Mouse (Mus musculus) right cerebral cortex, adult 2 months (tissue): ENCODE measurements around the gene Gm21976.

Experiments used
- DNase-seq, 2 experiments: peaks; one replicate each; pipeline ENCODE4 v3.0.0; 2021 to 2022; ENCODE audit warnings: low spot score in 2 of 2

Gene Gm21976

DNA sequence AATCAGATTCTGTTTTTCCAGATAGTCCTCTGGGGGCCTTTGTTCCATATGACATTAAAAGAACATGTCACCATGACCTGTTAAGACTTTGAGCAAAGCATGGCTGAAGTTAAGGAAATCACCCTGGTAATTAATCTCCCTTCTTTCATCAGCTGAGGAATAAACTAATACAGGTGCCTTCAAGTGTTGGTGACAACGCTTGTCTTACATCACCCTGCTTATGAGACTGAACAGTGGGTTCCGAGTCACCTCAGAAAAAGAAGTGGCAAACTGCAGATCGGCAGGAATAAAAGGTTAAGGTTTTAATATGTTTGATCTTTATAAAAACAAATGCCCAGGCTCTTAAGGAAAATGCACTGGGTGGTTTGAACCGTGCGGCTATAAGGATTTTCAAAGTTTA is at the start of gene Gm21976:
Gene Gm21976 (plus strand): TSS at position 202 of the 400 bp plus-strand sequence.
- no peak for DNase-seq

DNA sequence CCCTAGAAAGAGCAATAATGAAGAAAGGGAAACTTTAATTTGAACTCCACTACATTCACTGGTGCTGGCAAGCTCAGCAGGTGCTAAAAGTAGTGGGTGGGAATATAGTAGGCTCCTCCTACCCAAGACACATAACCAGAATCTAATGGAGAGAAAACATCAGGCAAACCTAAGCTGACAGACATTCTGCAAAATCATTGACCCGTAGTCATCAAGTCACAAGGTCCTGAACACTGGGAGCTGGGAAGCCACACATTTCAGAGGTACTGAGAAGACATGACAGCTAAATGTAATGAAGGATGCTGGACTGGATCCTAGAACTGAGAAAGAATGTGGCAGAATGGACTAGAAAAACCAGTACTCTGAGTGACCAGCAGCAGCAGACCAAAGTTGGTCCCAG is 49.2 kb upstream of the Gm21976 start:
- no peak for DNase-seq

DNA sequence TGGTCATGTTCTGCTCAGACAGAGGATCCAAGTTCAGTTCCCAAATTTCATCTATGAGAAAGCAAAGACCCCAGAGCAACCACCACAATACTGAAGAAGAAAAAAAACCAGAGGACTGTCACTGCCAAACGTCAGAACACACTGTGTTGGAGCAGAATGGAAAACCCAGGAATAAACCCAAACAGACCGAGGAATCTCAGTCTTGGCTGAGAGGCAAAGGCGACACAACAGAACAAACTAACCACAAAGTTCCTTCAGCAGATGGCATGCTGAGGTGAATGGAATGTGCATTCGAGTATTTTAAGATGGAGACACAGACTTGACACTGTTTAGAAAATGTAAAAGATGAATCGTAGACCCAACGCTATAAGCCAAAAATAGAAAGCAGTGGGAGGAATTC is 44.2 kb upstream of the Gm21976 start:
- no peak for DNase-seq

DNA sequence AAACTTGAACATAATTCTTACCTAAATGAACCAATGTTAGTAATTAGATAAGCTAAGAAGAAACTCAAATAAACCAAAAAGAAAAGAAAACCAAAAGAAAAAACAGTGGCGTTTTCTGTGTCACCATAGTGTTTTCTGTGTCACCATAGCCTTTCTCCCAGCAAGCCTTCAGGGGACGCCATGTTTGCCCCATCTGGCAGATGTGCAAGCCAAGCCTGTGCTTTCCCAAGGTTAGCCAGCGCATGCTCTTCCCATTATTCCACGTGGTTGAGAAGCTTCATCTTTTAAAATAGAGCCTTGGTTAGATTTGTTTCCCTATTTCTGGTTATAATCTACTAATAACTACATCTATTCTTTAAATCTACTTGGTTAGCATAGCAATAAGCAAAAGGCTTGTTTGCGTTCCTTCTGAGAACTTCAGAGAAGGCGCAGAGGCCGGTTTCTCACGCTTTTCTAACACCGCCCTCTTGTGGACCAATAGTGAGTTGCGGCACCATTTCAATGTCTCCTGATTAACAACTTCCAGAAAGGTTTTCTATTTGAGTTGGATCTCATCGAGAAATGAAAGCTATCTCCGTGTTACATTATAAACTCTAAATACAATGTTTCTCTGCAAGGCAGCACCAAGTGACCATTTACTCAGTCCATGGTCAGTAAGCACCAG is 39.6 kb upstream of the Gm21976 start:
- peak; percentile 91 for DNase-seq

DNA sequence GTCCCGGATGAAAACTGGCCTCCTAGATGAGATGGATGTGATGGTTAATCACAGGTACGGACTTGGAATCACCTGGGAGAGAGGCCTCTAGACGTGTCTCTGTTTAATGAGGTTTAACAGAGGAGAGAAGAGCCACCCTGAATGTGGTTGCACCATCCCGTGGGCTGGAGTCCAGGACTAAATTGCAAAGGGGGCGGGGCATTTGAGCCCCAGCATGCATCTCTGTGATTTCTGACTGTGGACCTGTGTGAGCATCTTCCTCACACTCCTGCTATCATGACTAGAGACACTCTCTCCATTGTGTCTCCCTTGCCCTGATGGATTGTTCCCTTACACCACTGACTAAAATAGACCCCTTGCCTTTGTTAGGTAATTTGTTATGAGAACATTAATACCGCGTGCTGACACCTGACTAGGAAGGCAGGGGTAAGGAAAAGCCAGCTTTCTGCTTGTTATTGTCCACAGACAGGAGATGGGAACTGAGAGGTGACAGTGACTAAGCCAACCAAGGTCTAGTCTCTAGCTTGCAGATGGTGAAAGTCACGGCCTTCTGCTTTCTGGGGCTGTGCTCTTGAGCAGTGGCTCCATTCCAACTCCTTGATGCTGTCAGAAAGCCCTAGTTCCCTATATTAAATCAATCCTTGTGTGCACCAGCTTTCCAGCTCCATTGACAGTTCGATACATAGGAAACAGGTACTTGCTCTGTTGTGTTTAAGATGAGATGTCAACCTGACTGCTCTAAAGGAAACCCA is 38.0 kb upstream of the Gm21976 start:
- no peak for DNase-seq

DNA sequence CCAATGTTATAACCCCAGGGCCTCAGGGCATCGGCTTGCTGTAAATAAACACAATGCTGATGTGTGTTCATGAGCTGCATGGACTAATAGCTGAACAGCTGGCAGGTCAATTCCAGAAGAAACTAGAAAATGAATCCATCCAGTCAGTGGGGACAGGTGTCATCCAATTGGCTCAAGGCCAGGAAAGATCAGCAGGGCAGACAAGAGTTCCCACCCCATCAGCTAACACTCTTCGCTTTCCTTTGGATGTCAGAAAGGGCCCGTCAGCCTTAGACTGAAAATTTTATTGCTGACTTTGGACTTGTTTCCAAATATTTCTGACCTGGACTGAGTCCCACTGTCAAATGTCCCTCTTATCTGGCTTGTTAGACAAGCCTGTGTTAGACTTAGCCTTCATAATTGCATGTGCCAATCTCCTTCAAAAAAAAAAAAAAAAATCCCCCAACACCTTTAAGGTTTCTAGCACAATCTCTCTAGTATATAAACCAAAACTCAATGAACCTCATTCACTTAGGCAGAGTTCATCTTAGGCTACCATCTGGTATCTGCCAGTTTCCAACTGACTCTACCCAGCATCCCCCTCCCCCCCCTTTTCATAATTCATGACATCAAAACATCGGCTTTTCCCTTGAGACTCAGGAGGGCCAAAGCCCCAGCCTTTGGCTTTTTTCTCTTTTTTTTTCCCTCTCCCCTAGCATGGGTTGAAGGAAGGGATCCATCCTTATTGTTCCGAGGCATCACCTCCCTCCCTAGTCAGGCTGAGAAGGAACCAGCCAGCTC is 34.9 kb upstream of the Gm21976 start:
- DNase-seq = no peak

DNA sequence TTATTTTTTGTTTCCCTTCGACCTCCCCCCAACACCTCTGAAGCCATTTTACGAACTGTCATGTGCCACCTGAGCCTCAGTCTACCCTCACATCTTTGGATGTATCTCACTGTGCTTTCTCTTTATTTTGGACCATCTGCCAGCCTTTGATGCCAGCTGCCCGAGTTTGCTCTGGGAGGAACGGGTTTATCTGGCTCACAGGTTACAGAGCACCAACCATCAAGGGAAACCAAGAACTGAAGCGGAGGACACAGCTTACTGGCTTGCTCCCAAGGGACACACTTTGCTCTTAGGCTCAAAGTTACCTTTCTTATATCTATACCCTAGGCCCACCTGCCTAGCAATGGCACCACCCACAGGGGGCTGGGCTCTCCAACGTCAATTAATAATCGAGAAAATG is 34.3 kb upstream of the Gm21976 start:
- DNase-seq = no peak

DNA sequence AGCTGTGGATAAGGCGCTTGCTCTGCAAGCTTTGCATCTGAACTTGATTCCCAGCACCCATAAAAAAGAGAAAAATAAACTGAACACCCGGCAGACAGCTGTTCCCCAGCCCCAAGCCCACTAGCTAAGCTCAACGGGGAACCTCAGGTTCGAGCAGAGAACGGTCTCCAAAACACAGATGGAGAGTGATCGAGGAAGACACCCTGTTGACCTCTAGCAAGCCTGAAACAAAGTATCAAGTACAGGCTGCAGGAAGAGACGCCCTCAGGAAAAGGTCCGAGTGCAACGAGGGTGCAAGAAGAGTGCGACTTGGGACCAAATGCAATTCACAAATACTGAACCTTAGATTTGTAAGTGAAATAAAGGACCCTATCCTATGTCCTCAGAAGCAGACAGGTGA is 30.1 kb upstream of the Gm21976 start:
- no peak for DNase-seq

DNA sequence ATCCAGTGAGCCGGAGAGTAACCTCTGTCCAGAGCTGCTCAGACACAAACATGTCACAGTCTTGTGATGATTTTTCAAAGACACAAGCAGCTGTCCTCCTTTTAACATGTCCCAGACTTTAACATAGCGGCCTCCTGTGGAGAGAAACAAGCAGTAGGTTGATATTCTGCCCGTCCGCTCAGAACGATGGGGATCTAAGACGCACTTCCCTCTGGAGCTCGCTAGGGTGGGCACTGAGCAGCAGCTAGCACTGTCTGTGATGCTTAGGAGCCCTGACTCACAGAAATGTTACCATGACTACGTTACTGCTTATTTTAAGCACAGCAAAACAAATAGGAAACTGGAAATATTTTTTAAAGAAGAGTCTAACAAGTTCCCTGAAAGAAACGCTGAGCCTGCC is 24.8 kb upstream of the Gm21976 start:
- peak; percentile 73 to 76 for DNase-seq

DNA sequence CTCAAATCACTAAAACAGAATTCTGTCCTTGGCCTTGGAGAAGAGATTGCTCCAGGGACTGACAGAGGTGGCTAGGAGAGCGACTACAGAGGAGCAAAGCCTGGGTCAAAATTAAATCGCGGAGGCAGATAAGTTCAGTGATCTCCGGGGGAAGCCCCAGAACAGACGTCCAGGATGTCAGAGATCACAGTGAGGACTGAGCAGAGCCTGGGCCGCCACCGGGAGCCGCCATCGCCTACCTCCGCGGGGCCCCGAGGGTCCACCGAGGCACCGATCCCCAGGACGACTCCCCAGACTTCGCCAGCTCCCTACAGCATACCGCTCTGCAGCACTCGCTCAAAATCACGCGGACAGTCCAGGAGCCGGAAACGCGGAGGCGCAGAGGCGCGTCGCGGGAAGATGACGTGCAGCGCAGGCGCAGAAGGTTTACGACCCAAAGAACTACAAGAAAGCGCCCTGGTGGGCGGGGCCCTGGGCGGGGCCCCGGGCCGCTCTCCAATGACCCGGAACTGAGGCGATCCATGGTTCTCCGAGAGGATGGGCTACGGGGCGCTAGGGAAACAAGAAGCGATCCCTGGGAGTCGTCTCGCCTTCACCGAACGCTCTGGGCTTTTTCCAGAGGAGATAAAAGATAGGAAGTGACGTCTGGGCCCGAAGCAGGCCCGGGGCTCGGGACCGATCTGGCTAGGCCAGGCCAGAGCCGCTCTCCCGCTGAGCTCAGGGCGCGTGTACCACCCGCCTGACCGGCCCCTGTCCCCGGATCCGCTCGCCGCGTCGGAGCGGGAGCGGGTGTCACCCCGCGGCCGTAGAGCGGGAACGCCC is 16.8 kb upstream of the Gm21976 start, which contains the start of the genes Utp15 and Ankra2:
Gene Utp15 (minus strand): TSS at position 406 of the 822 bp plus-strand sequence.
Gene Ankra2 (plus strand): TSS at position 439 of the 822 bp plus-strand sequence.
- peak; percentile 98 to 99 for DNase-seq

DNA sequence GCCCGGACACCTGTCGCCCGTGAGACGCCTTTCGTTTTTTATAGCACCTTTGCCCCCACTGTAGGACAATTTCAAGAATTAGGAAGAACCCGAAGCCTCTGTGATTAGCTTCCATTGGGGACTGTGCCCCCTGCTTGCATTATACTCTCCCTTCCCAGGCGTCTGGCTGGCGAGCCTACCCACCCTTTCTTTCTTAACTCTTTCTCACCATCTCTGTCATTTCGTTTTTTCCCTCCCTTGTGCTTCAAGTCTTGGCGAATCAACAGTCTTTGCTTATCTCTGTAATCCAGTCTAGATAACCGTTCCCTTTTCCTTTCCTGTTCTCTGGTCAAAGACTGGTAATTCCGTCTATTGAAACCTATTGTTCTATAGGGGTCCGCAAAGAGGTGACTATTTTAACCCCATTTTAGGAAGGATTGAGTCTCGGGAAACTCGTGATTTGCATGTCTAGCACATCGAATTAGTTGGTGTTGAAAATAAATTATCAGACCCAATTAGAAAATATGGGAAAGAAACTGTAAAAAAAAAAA is 16.2 kb upstream of the Gm21976 start:
- DNase-seq = no peak

DNA sequence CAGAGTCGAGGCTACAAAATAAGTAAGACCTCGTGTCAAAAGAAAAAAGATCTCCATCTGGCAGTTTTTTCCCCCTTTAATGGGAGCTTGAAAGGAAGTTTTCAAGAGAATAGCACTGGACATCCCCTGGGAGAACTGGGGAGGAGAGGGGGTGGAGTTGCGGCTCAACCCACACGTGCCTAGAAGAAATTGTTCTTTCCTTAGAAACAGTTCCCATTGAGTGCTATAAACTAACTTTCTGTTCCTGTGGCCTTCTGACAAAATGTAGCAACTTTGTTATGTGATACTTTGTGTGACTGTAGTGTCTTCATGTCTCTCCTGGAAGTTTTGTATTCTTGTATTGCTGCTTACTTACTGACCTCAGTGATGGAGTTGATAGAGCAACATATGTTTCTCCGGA is 15.6 kb upstream of the Gm21976 start:
- no peak for DNase-seq

DNA sequence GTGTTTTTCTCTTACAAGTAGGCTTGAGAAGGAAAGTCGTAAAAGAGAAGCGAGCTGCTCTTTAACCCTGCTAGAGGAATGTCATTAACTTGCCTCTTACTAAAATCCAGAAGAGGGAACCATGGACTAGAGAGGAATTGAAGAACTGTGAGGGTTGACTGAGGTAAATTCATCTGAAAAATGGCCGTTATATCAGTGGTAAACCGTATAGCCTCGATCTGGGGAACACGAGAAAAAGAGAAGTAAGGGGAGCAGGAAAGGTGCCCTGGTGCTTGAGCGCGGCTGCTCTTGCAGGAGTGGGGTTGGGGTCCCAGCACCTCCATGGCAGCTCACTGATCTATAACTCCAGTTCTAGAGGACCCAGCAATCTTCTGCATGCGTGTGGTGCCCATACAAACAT is 5.7 kb upstream of the Gm21976 start:
- no peak for DNase-seq

DNA sequence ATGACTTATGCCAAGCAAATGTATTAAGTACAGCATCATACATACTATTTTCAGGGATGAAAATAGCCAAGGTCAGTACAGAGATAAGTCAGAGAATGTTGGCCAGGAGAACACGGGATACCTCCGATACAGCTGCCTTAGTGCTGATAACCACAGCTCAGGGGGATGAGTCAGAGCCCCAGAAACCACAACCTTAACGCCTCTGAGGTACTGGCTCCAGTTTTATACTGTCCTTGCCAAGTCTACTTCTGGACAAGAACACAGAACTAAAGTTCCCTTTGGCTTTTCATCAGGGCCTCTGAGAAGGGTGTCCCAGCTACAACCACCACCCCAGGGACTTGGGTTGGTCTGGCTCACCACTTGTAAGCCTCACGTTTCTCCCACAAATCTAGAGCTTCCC is 4.0 kb upstream of the Gm21976 start:
- DNase-seq = no peak

DNA sequence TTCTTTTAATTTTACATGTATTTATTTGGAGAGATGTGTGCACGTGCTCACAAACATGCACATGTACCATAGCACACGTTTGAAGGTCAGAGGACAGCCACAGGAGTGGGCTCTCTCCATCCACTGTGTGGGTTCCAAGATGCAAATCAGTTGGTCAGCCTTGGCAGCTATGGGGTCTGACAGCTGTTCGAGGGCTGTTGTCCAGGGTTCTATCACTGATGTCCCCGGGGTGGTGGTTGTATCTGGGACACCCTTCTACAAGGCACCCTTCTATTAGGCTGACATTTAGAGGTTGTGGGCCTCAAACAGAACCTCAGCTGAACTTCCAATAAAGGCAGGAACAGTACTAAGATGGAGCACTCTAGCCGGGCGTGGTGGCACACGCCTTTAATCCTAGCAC is 3.4 kb upstream of the Gm21976 start:
- DNase-seq = no peak

DNA sequence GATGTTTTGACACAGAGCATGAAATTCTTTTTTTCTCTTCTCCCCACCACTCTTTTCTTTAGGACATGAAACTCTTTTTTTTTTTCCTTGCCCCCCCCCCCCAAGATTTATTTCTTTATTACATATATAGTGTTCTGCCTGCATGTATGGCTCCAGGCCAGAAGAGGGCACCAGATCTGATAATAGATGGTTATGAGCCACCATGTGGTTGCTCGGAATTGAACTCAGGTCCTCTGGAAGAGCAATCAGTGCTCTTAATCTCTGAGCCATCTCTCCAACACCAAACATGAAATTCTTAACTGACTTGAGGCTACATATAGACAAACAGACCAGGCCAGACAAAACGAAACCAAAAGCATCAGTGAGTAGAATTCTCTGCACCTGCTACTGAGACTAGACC is 2.2 kb upstream of the Gm21976 start:
- no peak for DNase-seq

DNA sequence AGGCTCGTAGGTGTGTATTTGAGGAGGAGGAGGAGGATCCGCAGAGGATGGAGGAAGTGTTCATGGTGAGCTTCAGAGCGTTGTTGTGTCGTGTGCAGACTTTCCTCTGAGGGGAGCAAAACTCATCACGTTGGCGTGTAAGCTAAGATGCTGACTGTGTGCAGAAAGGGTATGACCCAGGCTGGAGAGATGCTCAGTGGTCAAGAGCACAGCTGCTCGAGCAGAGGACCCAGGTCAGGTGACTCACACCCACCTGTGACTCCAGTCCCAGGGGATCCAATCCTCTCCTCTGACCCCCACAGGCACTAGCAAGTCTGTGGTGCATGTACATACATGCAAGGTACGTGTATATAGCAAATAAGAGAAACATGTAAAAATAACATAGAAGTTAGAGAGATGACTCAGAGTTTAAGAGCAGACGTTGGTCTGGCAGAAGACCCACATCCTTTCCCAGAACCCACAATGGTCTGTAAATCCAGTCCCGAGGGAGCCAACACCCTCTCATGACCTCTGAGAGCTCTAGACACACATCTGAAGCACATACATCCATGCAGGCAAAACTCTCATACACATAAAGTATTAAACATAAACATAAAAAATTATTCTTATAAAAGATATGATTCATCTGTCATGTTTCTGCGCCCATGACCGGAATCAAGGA is 1.4 kb downstream of the Gm21976 start:
- no peak for DNase-seq

DNA sequence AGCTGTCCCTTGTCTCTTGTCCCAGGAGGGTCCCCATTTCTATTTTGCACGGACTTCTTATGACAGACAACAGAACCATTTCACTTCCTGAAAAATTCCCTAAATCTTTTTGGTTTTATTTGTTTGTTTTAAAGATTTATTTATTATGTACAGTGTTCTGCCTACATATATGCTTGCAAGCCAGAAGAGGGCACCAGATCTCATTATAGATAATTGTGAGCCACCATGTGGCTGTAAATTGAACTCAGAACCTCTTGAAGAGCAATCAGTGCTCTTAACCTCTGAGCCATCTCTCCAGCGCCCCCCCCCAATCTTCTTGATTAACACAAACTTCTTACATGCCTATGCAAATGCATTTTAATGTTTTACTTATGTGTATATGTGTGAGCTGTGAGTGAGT is 11.0 kb downstream of the Gm21976 start:
- DNase-seq = no peak

DNA sequence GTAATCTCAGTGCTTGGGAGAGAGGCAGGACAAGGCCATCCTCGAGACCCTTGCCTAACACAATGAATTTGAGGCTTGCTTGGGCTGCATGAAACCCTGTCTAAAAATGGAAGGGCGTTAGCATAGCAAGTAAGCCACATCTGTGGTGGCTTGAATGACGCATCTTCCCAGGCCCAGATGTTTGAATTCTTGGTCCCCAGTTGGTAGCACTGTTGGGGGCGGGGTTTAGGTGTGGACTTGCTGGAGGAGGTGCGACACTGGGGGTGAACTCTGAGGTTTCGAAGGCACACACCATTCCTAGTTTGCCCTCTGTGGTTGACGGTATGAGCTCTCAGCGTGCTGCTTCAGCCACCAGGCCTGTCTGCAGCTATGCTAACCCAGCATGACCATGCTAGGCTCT is 12.0 kb downstream of the Gm21976 start:
- no peak for DNase-seq

DNA sequence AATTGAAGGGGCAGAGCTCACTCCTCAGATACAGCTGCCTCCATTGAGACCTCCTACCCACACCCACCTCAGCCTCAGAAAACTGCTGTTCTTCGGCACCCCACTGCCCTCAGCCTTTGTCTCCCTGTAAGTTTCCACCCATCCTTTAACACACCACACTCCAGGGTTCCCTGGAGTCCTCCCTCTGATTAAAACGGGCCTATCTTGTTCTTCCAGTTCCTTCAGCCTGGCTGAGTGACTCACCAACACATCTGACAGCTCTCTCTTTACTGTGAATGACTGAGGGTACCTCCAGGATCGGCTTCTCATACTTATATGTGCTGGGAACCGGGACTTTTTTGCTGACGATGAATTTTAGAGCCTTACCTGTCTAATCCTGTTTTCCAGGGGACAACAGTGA is 16.4 kb downstream of the Gm21976 start:
- no peak for DNase-seq

DNA sequence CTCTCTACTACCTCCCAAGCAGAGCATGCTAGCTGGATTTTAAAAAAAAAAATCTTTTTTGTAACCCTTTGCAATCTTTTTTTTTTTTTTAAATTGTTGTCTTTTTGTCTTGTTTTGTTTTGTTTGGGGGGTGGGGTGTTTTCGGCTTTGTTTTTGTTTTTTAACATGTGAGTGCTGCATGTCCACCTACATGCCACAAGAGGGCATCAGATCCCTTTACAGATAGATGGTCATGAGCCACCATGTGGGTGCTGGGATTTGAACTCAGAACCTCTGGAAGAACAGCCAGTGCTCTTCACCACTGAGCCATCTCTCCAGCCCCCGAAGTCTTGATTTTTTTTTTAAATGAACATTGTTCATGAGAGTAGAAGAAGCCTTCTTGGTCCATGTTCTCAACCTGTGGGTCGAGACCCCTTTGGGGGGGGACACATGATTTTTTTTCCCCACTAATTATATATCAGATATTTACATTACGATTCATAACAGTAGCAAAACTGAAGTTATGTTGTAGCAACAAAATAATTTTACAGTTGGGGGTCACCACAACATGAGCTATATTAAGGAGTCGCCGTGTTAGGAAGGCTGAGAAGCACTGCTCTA is 18.3 kb downstream of the Gm21976 start:
- DNase-seq = no peak
